Mouse (Mus musculus): ENCODE data around the gene Ssmem1.

- no peak for TF ChIP-seq CTCF (IDR thresholded peaks at IDR 0.05; ENCODE audit: borderline replicate concordance, insufficient read depth, low read depth, low read length)
- no peak for TF ChIP-seq POLR2A (IDR thresholded peaks at IDR 0.05; ENCODE audit: borderline replicate concordance, insufficient read depth, low read length)
Measured at GRCm38 (mm10) chr6:30477784-30478183, 31.9 kb upstream of the Ssmem1 start.
